Mouse (Mus musculus) ES-Bruce4 (cell line): ENCODE measurements around the gene Bptf. TPM values are rescaled to one million over a fixed set of nuclear protein-coding genes. Genes with fewer than 3 reads are reported as not detected.
A peak's percentile ranks its signal among the peaks of the same experiment; 100 is the strongest.

Source experiments
- H3K27ac ChIP-seq: 2 replicates; pipeline ENCODE4 v1.5.1; 2012; ENCODE audit warnings: low read length, inconsistent platforms; ENCODE audit not compliant: insufficient read depth
- H3K27me3 ChIP-seq: 2 replicates; pipeline ENCODE4 v1.6.1; 2012; ENCODE audit warnings: mild to moderate bottlenecking, low read length, inconsistent platforms; ENCODE audit not compliant: control insufficient read depth, poor library complexity, insufficient read depth, severe bottlenecking
- H3K36me3 ChIP-seq: 2 replicates; pipeline ENCODE4 v1.6.1; 2012; ENCODE audit warnings: inconsistent platforms, mild to moderate bottlenecking, low read length, moderate library complexity; ENCODE audit not compliant: control insufficient read depth, poor library complexity, insufficient read depth, severe bottlenecking
- H3K4me1 ChIP-seq: one replicate; pipeline ENCODE4 v1.8.1; 2011; ENCODE audit warnings: low read length; ENCODE audit not compliant: control insufficient read depth, insufficient read depth
- H3K4me3 ChIP-seq: 2 replicates; pipeline ENCODE4 v1.5.1; 2011; ENCODE audit warnings: low read depth, mild to moderate bottlenecking, low read length
- H3K9ac ChIP-seq: 2 replicates; pipeline ENCODE4 v1.6.1; 2012; ENCODE audit warnings: low read depth, mild to moderate bottlenecking, inconsistent platforms; ENCODE audit not compliant: poor library complexity, severe bottlenecking
- H3K9me3 ChIP-seq: replicated peaks from 2 replicates; pipeline ENCODE4 v1.6.1; 2012; ENCODE audit warnings: mild to moderate bottlenecking, low read length, inconsistent platforms; ENCODE audit not compliant: control insufficient read depth, poor library complexity, insufficient read depth, severe bottlenecking
- CTCF ChIP-seq: IDR thresholded peaks from one replicate; pipeline ENCODE4 v1.8.1; 2011; ENCODE audit warnings: low read depth, low read length
- EP300 ChIP-seq: IDR thresholded peaks from 2 replicates; pipeline ENCODE4 v1.6.1; 2011; ENCODE audit warnings: low read depth, low read length; ENCODE audit not compliant: insufficient read depth
- POLR2A ChIP-seq: IDR thresholded peaks from one replicate; pipeline ENCODE4 v1.8.1; 2011; ENCODE audit warnings: low read length; ENCODE audit not compliant: insufficient read depth
- polyA plus RNA-seq: library from polyadenylated mRNA; stranded (reverse); fragments of >200 nt; gene quantifications from 2 replicates; pipeline ENCODE4 v1.2.4, GENCODE M21; 2011; ENCODE audit warnings: low read depth; ENCODE audit not compliant: missing spikeins, insufficient read depth, insufficient read length

Bptf gene
- polyA plus RNA-seq, 1 experiment: 101 TPM

DNA sequence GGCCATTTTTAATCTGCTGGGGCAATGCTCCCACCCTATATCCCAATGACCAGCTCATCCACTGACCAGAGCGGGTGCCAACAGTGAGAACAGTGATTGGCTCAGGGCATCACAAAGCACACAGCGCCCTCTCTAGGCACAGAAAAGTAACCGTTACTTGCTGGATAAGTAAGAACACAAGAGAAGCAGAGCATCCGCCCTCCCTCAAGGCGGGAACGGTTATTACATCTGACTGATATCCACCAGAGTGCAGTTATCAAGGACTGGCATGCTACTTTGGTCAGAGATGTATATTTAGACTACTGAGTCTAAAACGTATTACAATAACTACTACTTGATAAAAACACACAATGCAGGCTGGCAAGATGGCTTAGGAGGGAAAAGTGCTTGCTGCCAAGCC lies 39.3 kb downstream of the Bptf start:
- Histone ChIP-seq H3K9me3 (no peaks in the 10 kb centered on the region), H3K36me3 (peaks cover 32% of the 10 kb centered on the region), H3K27me3 (no peaks in the 10 kb centered on the region), H3K9ac (no peak overlapping the region), H3K4me1 (no peaks in the 10 kb centered on the region), H3K27ac (no peak overlapping the region), H3K4me3 (no peak overlapping the region)
- TF ChIP-seq CTCF: peak; percentile 48
- TF ChIP-seq POLR2A: no peak

DNA sequence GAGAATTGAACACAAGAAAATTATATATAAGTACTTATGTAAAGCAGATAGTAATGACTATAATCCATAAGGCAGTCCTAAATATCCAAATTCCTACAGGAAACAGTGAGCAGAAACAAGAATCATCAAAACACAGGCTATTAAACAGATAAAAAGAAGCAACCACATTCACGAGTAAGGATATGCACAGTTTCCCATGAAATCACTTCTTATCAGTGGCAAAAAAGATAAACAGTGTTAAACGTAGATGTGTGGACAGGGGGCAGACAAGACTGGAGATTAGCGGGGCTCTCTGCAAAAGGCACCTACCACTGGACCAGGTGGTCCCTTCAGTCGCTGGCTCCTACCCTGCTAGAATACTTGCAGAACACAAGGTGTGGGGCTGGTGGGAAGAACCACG lies 46.1 kb downstream of the Bptf start:
- no peak overlapping the region for H3K27ac ChIP-seq

DNA sequence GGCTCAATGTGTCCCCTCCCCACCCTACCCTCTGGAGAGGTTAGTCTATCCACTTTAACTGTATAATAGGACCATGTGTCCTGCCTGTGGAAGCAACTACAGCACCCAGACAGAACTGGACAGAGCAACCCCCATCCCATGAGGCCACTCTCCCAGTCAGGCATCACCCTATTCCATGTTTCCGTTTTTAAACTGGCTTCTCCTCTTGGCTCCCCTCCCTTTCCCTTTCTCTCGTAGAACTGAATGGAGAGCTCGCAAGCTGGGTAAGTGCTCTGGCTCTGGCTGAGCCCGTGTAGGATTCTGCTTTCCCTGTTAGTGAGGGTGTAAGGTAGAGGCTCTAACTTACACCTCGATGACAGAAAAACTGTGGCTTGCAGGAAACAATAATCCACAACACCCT lies 48.4 kb downstream of the Bptf start:
- no peak overlapping the region for H3K4me3 ChIP-seq
- H3K4me1 ChIP-seq: no peaks in the 10 kb centered on the region
- H3K36me3 ChIP-seq: peaks cover 58% of the 10 kb centered on the region
- H3K27ac ChIP-seq: no peak overlapping the region
- no peaks in the 10 kb centered on the region for H3K9me3 ChIP-seq
- no peak for TF ChIP-seq CTCF
- TF ChIP-seq POLR2A: no peak
- TF ChIP-seq EP300: no peak
- no peaks in the 10 kb centered on the region for H3K27me3 ChIP-seq
- no peak overlapping the region for H3K9ac ChIP-seq

More for the DNA sequence above, 46.1 kb downstream of the Bptf start:
- Histone ChIP-seq H3K36me3 (peaks cover 45% of the 10 kb centered on the region), H3K9me3 (no peaks in the 10 kb centered on the region), H3K9ac (no peak overlapping the region), H3K27me3 (no peaks in the 10 kb centered on the region), H3K4me1 (no peaks in the 10 kb centered on the region), H3K4me3 (no peak overlapping the region)
- TF ChIP-seq EP300 (no peak), CTCF (no peak), POLR2A (no peak)

DNA sequence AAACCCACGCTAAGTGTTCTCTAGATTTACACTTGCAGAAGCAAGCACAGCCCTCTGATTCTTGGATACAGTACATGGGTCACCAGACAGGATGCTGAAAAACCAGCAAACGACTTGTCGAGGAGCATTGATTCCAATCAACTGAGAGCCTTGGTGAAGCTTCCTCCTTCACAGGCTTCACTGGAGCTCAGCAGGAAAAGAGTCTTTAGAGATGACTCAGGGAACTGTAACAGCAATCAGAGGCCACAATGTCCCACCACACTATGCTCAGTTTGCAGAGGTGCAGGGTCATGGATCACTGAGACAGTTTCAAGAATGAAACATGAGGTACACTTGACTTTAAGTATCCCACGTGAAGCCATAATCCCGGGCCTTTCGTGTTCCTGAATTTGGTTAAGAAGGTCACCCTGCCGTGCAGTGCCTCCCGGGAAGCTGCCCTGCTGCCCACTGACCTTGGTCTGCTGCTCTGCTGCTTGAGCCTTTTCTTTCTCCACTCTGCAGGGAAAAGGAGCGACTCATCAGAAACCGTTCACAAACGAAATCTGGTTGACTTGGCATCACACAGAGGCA lies 66.6 kb downstream of the Bptf start:
- no peak overlapping the region for H3K9ac ChIP-seq
- H3K36me3 ChIP-seq: peaks cover 65% of the 10 kb centered on the region
- H3K27ac ChIP-seq: no peak overlapping the region
- H3K9me3 ChIP-seq: no peaks in the 10 kb centered on the region
- TF ChIP-seq POLR2A: no peak
- no peak for TF ChIP-seq CTCF
- TF ChIP-seq EP300: no peak
- H3K4me1 ChIP-seq: no peaks in the 10 kb centered on the region
- no peak overlapping the region for H3K4me3 ChIP-seq
- H3K27me3 ChIP-seq: no peaks in the 10 kb centered on the region

DNA sequence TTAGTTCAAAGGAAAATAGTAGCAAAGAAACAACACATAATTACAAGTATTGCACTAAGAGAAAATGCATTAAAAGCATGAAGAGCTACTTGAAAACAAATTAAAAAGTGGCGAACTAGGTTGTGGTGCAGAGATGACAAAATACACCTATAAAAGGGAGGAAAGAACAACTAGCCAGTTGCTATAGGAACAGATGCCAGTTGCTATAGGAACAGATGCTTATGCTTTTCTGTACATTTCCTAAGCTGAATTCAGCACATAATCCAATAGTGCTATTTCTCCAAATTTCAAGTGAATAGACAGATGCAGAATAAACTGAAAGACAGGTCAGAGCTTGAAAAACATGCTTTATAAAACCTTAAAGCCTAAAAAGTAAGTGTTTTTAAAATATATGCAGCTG lies 67.3 kb downstream of the Bptf start:
- TF ChIP-seq EP300: no peak
- no peak for TF ChIP-seq CTCF
- TF ChIP-seq POLR2A: no peak
- Histone ChIP-seq H3K4me3 (no peak overlapping the region), H3K27me3 (no peaks in the 10 kb centered on the region), H3K4me1 (no peaks in the 10 kb centered on the region), H3K9ac (no peak overlapping the region), H3K36me3 (peaks cover 69% of the 10 kb centered on the region), H3K9me3 (no peaks in the 10 kb centered on the region), H3K27ac (no peak overlapping the region)

DNA sequence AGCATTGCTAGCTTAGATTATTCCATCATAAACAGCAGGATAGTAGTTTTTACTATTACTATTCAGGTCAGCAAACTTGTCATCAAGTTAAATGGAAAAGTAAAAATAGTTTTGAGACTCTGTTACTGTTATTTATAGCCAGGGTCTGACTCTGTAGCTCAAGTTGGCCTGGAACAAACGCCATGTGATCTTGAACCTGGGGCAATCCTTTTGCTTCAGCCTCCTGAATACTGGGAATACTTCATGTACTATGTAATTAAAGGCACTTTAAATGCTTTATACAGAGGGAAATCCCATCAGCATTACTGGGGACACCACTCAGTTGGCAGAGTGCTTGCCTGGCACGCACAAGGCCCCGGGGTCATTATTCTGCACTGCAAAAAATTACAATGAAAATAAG lies 68.9 kb downstream of the Bptf start:
- no peak overlapping the region for H3K9ac ChIP-seq
- no peaks in the 10 kb centered on the region for H3K27me3 ChIP-seq
- no peak overlapping the region for H3K4me3 ChIP-seq
- H3K4me1 ChIP-seq: no peaks in the 10 kb centered on the region
- peaks cover 77% of the 10 kb centered on the region for H3K36me3 ChIP-seq
- no peak overlapping the region for H3K27ac ChIP-seq
- H3K9me3 ChIP-seq: no peaks in the 10 kb centered on the region
- TF ChIP-seq POLR2A (no peak), CTCF (no peak), EP300 (no peak)
